Mouse (Mus musculus) left cerebral cortex, adult 11 months (tissue): Measurements from ENCODE around the gene Gm14548.
"Not testable (repeated sequence)": the region's sequence is repeated elsewhere in the genome, so short reads cannot be mapped to it uniquely, and the experiment has no call there.

ENCODE experiments used
- DNase-seq: peaks from one replicate; pipeline ENCODE4 v3.0.0; 2022; ENCODE audit warnings: low spot score

The Gm14548 gene

GRCm38 (mm10) chr7:3898036-3898590, at the start of gene Gm14548:
TSS of gene Gm14548 (minus strand) at chr7:3898120.
- DNase-seq = not testable (repeated sequence)

GRCm38 (mm10) chr7:3946117-3946516, 48.2 kb upstream of the Gm14548 start:
- no peak for DNase-seq

GRCm38 (mm10) chr7:3940915-3941314, 43.0 kb upstream of the Gm14548 start:
- no peak for DNase-seq

- no peak for DNase-seq
These were observed 42.1 kb upstream of the Gm14548 start for GRCm38 (mm10) chr7:3939866-3940525.

- DNase-seq = not testable (repeated sequence)
These were observed 37.6 kb upstream of the Gm14548 start for GRCm38 (mm10) chr7:3935473-3935872.

GRCm38 (mm10) chr7:3915387-3915786, 17.5 kb upstream of the Gm14548 start, which contains the start of gene Lilra6:
TSS of gene Lilra6 (minus strand) at chr7:3915503.
- not testable (repeated sequence) for DNase-seq

GRCm38 (mm10) chr7:3903704-3904103, 5.8 kb upstream of the Gm14548 start:
- no peak for DNase-seq

- not testable (repeated sequence) for DNase-seq
These were observed 22.9 kb downstream of the Gm14548 start for GRCm38 (mm10) chr7:3875032-3875431.

- not testable (repeated sequence) for DNase-seq
These were observed 53.0 kb downstream of the Gm14548 start, which contains the start of gene Pira2 for GRCm38 (mm10) chr7:3844951-3845350. TSS of gene Pira2 (minus strand) at chr7:3845051.

GRCm38 (mm10) chr7:3837854-3838253, 60.1 kb downstream of the Gm14548 start:
- not testable (repeated sequence) for DNase-seq
